Mouse (Mus musculus) olfactory bulb, adult 2 months (tissue): ENCODE data around the gene Sidt1. TPM values are rescaled to one million over a fixed set of nuclear protein-coding genes. Genes with fewer than 3 reads are reported as not detected.

ENCODE experiments used
- H3K27ac ChIP-seq: fragments of 200-500 bp; 2 replicates; pipeline ENCODE4 v1.5.1; 2012; ENCODE audit warnings: low read depth, low read length; ENCODE audit not compliant: insufficient read depth
- H3K4me1 ChIP-seq: fragments of 200-500 bp; 2 replicates; pipeline ENCODE4 v1.6.1; 2012; ENCODE audit warnings: low read length; ENCODE audit not compliant: control insufficient read depth, insufficient read depth
- H3K4me3 ChIP-seq: fragments of 200-500 bp; 2 replicates; pipeline ENCODE4 v1.5.1; 2012; ENCODE audit warnings: mild to moderate bottlenecking, low read depth, low read length, moderate library complexity; ENCODE audit not compliant: insufficient read depth
- CTCF ChIP-seq: fragments of 200-500 bp; IDR thresholded peaks from 2 replicates; pipeline ENCODE4 v1.5.1; 2012; ENCODE audit warnings: low read depth, mild to moderate bottlenecking, low read length, moderate library complexity; ENCODE audit not compliant: insufficient read depth
- POLR2A ChIP-seq: fragments of 200-500 bp; IDR thresholded peaks from 2 replicates; pipeline ENCODE4 v1.6.1; 2012; ENCODE audit warnings: mild to moderate bottlenecking, low read depth, low read length, moderate library complexity; ENCODE audit not compliant: insufficient read depth
- WGBS: fragments of 180-500 bp; shearing (Covaris S2); methylation state at CpG from one replicate; pipeline ENCODE4 v1.1.7; 2018; 5-methylcytosine and 5-hydroxymethylcytosine counted together
- polyA plus RNA-seq: library from polyadenylated mRNA; stranded (reverse); fragments of >200 nt; gene quantifications from 2 replicates; pipeline ENCODE4 v1.2.4, GENCODE M21; 2012; ENCODE audit warnings: low replicate concordance; ENCODE audit not compliant: missing spikeins, insufficient read depth, insufficient read length

Gene Sidt1
- polyA plus RNA-seq, 1 experiment: not detected

DNA sequence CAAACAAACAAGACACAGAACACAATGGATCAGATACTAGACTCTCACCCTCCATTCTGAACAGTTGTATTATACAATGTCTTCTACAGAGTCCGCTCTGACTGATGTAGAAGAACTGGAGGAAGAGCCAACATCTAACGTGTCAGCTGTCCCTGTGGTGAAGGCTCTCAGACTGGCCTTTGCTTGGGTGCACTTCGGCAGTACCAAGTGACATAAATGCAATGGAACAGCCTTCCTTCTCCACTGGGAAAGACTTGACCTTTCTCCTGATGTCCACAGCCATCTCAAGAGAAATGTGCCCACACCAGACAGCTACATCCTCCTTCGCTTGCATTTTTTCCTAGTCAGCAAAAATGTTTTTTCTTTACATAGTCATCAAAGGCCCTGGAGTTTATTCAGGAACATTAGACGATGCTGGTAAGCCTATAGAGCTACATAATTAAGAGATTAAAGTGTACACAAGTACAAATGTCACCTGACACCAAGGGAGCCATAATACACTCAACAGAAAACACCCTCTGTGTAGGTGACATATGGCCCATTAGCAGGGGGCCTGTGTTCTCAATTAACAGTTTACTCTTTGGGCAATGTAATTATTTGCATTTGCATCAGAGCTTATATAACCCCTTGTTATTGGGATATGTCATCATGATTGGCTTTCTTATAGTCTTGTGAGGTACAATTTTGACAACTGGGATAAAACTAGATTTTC lies 50.2 kb downstream of the Sidt1 start:
- 77% methylated on average over 5 of the region's 5 CpGs for WGBS
- Histone ChIP-seq H3K4me1 (no peaks in the 10 kb centered on the region), H3K27ac (no peak overlapping the region), H3K4me3 (no peak overlapping the region)
- TF ChIP-seq POLR2A (no peak), CTCF (no peak)

DNA sequence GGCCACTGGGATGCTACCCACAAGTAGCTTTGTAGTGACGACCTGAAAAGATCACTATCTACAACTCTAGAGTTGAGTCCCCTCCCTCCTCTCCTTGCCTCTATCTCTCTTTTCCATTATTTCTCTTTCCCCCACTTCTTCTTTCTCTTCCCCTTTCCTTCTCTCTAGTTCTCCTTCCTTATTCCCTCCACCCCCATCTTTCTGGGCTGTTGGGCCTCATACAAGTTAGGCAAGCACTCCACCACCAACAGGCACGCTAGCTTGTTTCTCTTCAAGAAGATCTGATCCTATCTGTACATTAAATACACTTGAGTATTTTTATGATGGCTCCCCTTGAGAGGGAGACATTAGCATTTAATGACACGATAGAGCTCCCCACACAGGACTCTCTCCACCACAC lies 51.0 kb downstream of the Sidt1 start:
- no peak overlapping the region for H3K4me3 ChIP-seq
- no peak for TF ChIP-seq POLR2A
- no peak for TF ChIP-seq CTCF
- WGBS: 88% methylated on average over 3 of the region's 3 CpGs
- no peak overlapping the region for H3K27ac ChIP-seq
- no peaks in the 10 kb centered on the region for H3K4me1 ChIP-seq

DNA sequence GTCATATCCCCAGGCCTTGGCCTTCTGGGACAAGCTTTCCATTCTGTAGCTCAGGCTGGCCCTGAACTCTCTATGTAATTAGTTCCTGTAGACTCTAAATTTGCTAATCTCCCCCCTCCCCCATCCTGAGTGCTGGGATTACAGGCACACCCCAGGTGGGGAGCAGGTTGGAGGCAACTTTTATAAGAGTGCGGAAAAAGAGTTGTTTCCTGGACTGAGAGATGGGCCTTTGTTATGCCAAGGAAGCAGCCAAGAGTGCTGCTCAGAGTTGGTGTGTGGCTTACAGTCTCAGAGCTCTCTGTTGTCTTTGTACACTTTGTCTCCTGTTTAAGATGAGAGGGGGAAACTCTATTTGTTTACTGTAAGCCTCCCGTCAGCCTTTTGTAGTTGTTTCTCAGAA lies 52.2 kb downstream of the Sidt1 start:
- 77% methylated on average over 2 of the region's 2 CpGs for WGBS
- H3K4me3 ChIP-seq: no peak overlapping the region
- H3K4me1 ChIP-seq: no peaks in the 10 kb centered on the region

DNA sequence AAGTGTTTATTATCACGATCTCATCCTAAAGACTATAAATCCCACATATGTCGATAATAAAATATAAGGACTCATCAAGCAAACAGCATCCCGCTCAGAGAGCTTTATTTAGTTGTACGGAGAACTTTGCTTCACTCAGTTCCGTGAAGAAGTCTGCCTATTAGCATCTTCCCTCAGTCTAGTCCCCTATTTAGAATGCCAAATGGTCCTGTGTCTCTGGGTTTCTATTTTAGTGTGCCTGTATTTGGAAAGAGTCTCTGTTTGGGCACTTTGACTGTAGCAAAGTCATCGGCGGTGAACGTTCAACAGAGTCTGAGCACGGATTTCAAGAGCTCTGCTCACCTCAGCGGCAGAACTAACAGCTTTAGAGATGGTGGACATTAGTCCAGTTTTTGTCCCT lies 55.8 kb downstream of the Sidt1 start:
- TF ChIP-seq POLR2A (no peak), CTCF (no peak)
- Histone ChIP-seq H3K4me1 (no peaks in the 10 kb centered on the region), H3K4me3 (no peak overlapping the region), H3K27ac (no peak overlapping the region)
- 96% methylated on average over 10 of the region's 10 CpGs for WGBS

More for the DNA sequence above, 52.2 kb downstream of the Sidt1 start:
- no peak overlapping the region for H3K27ac ChIP-seq
- TF ChIP-seq POLR2A (no peak), CTCF (no peak)

DNA sequence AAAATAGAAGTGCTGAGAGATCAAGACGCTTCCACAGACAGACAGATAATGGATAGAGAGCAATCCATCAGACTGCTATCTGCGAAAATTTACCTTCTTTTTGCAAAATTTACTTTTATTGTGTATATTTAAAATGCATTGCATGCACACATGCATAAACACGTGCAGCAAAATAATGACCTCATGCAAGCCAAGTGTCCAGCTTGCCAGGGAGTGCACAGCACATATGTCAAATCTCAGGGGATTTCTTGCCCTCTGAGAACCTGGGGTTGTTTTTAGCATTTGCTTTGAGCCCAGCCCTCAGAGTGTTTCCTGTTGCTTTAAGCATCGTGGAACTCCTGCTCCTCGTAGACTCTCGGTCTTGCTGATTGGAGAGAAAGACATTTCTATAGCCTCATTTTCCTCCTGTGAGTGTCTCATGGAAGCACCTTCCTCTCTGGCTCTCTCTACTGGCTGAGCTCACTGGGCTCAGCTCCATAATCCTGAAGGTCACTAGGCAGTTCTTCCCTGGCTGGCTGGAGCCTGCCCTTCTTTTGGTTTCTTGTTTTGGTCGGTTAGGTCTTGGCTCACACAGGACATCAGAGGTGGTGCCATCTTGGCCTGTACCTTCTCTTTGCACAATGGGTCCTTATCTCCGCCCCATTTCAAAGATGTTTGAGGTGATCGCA lies 61.5 kb downstream of the Sidt1 start:
- WGBS: 78% methylated on average over 9 of the region's 9 CpGs
- H3K4me1 ChIP-seq: no peaks in the 10 kb centered on the region
- TF ChIP-seq POLR2A: no peak
- no peak for TF ChIP-seq CTCF
- H3K4me3 ChIP-seq: no peak overlapping the region
- H3K27ac ChIP-seq: no peak overlapping the region

DNA sequence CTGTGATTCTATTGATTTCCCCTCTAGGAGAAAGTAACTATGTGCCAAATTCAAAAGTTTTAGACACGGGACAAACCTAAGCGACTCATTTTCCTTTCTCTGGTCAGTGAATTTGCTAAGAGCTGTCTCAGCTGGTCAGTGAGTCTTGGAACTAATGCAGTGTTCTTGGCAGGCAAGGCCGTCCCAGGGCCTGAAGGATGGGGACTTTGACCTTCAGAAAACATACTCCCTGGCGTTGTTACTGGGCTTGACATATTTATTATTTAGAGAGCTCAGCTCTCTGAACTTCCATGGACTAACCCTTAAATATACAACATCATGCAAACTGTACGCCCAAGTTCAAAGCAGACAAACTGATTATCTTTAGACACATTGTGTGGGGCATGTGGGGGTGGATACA lies 62.4 kb downstream of the Sidt1 start:
- 67% methylated on average over 5 of the region's 5 CpGs for WGBS
- no peak overlapping the region for H3K27ac ChIP-seq
- H3K4me3 ChIP-seq: no peak overlapping the region
- TF ChIP-seq CTCF (no peak), POLR2A (no peak)
- H3K4me1 ChIP-seq: no peaks in the 10 kb centered on the region

DNA sequence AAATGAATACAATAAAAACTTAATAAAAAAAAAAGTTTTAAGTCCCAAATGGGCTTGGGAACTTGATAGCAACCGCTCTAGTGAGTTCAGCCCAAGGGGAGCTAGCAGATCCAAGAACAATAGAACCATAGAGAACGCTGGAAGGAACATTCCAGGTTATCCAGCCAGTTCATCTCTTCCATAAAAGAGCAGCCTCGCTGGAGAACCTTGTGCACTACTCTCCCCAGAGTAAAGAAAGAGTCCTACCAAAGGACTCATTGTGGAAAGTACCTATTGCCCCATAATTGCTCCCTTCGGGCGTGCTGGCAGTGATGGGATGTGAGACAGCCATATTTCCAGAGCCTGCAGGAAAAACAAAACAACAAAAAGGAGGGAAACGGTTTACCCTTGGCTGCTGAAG lies 63.4 kb downstream of the Sidt1 start:
- no peak overlapping the region for H3K4me3 ChIP-seq
- no peak for TF ChIP-seq CTCF
- TF ChIP-seq POLR2A: no peak
- H3K27ac ChIP-seq: no peak overlapping the region
- 66% methylated on average over 6 of the region's 6 CpGs for WGBS
- H3K4me1 ChIP-seq: no peaks in the 10 kb centered on the region

DNA sequence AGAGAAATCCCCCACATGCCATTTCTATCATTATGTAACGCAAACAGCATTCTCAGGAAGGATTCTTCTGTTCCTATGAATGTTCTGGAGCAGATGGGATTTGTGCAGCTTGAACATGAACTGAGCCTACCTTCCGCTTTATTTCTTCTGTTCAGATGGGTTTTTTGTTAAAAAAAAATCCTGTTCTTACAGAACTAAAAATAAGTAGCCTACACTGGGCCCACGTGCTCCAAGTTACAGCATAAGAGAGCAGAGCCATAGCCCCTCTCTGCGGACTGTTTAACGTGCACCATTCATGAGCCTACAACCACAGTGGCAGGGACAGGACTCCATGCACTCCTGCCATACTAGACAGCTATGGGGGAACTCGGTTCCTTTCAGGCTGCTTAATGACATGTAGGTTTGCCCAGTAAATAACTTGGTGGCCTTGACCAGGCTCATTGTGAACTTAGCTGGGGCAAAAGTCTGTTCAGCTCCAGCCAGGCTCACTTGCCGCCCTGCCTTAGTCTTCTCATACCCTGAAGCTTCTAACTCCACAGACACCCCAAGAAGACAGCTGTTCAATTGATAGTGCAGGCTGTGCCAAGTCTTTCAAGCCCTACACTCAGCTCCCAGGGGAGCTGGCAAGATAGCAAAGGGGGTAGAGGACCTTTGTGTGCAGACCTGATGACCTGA lies 64.3 kb downstream of the Sidt1 start:
- H3K4me1 ChIP-seq: no peaks in the 10 kb centered on the region
- 82% methylated on average over 7 of the region's 7 CpGs for WGBS
- no peak for TF ChIP-seq POLR2A
- no peak for TF ChIP-seq CTCF
- H3K4me3 ChIP-seq: no peak overlapping the region
- no peak overlapping the region for H3K27ac ChIP-seq

DNA sequence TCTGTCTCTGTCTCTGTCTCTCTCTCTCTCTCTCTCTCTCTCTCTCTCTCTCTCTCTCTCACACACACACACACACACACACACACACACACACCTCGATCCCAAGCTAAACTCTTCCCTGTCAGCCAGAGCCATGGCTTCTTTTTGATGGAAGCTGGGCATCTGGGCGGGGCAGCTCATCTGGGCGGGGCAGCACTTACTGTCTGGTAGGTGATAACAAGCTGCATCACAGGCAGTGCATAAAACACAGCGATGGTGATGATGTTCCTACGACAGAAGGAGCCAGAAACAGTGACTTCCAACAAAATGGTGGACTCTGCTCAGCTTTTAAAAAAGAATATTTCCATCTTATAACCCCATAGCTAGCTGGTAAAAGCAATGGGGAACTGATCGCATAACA lies 67.4 kb downstream of the Sidt1 start:
- Histone ChIP-seq H3K27ac (no peak overlapping the region), H3K4me3 (no peak overlapping the region), H3K4me1 (no peaks in the 10 kb centered on the region)
- TF ChIP-seq POLR2A (no peak), CTCF (no peak)
- WGBS: 91% methylated on average over 6 of the region's 6 CpGs
